Mouse (Mus musculus) CH12.LX (cell line): ENCODE data around the gene Cacna2d2. TPM values are rescaled to one million over a fixed set of nuclear protein-coding genes. Genes with fewer than 3 reads are reported as not detected.
A peak's percentile ranks its signal among the peaks of the same experiment; 100 is the strongest.

Source experiments
- DNase-seq: peaks from one replicate; pipeline ENCODE4 v3.0.0-alpha.2; 2013; ENCODE audit errors: extremely low read depth
- H3K27ac ChIP-seq: 2 replicates; pipeline ENCODE4 v1.5.1; 2012; ENCODE audit warnings: low read depth, mild to moderate bottlenecking, control low read depth, moderate library complexity; ENCODE audit not compliant: insufficient read depth
- H3K27me3 ChIP-seq: replicated peaks from 2 replicates; pipeline ENCODE3; 2012; ENCODE audit warnings: inconsistent platforms
- H3K36me3 ChIP-seq, 2 experiments: replicated peaks in 1 of 2; 2 replicates each; pipeline versions ENCODE3 to v1.6.1; 2012; ENCODE audit warnings: inconsistent platforms in 1 of 2, low read length in 1 of 2, mild to moderate bottlenecking in 1 of 2, mixed read lengths in 1 of 2, moderate library complexity in 1 of 2; ENCODE audit not compliant: control insufficient read depth in 1 of 2, insufficient read depth in 1 of 2
- H3K4me1 ChIP-seq, 2 experiments: 2 replicates each; pipeline ENCODE4 v1.6.1; 2012; ENCODE audit warnings: inconsistent platforms in 1 of 2, moderate library complexity in 1 of 2; ENCODE audit not compliant: insufficient read depth in 2 of 2, control insufficient read depth in 1 of 2
- H3K4me2 ChIP-seq: 2 replicates; pipeline ENCODE4 v1.6.1; 2012; ENCODE audit warnings: low read depth, mild to moderate bottlenecking, control low read depth; ENCODE audit not compliant: poor library complexity, insufficient read depth, severe bottlenecking
- H3K4me3 ChIP-seq, 3 experiments: fragments of 150-350 bp in 1 of 3; sonication (generic) in 1 of 3; replicated peaks in 1 of 3; 2 replicates each; pipeline versions ENCODE3 to v1.5.1; 2011 to 2012; ENCODE audit warnings: low read depth in 2 of 3, low read length in 2 of 3, mild to moderate bottlenecking in 2 of 3, moderate library complexity in 2 of 3, control low read depth in 1 of 3, improper control_type of control experiment in 1 of 3, inconsistent platforms in 1 of 3, mixed read lengths in 1 of 3; ENCODE audit not compliant: poor library complexity in 1 of 3
- H3K79me2 ChIP-seq: replicated peaks from 2 replicates; pipeline ENCODE4 v1.6.1; 2012; ENCODE audit warnings: mild to moderate bottlenecking, moderate library complexity; ENCODE audit not compliant: control insufficient read depth, poor library complexity, insufficient read depth, severe bottlenecking; ENCODE audit errors: extremely low read depth
- H3K9ac ChIP-seq: 2 replicates; pipeline ENCODE4 v1.6.1; 2012; ENCODE audit warnings: low read depth, mild to moderate bottlenecking, control low read depth, moderate library complexity; ENCODE audit not compliant: insufficient read depth
- H3K9me3 ChIP-seq: replicated peaks from 2 replicates; pipeline ENCODE3; 2012; ENCODE audit warnings: low read length, inconsistent platforms, mixed read lengths
- BHLHE40 ChIP-seq: IDR thresholded peaks from 2 replicates; pipeline ENCODE4 v1.6.1; 2011; ENCODE audit warnings: mild to moderate bottlenecking, low read depth, low read length, improper control_type of control experiment
- E2F4 ChIP-seq: IDR thresholded peaks from 2 replicates; pipeline ENCODE4 v1.6.1; 2011; ENCODE audit warnings: low read depth, low read length, improper control_type of control experiment; ENCODE audit not compliant: insufficient replicate concordance
- EP300 ChIP-seq: IDR thresholded peaks from 2 replicates; pipeline ENCODE4 v1.6.1; 2011; ENCODE audit warnings: low read length, improper control_type of control experiment
- HCFC1 ChIP-seq: IDR thresholded peaks from 2 replicates; pipeline ENCODE4 v1.6.1; 2012; ENCODE audit warnings: low read depth, mild to moderate bottlenecking, inconsistent platforms, low read length, improper control_type of control experiment
- IRF4 ChIP-seq: IDR thresholded peaks from 2 replicates; pipeline ENCODE4 v1.6.1; 2014; ENCODE audit warnings: low read depth, mild to moderate bottlenecking, inconsistent platforms, low read length, improper control_type of control experiment
- MEF2A ChIP-seq: IDR thresholded peaks from 2 replicates; pipeline ENCODE4 v1.6.1; 2014; ENCODE audit warnings: low read depth, mild to moderate bottlenecking, inconsistent platforms, low read length, improper control_type of control experiment, borderline replicate concordance
- MYC ChIP-seq: IDR thresholded peaks from 2 replicates; pipeline ENCODE4 v1.6.1; 2011; ENCODE audit warnings: low read depth, mild to moderate bottlenecking, improper control_type of control experiment, low read length
- NELFE ChIP-seq: IDR thresholded peaks from 2 replicates; pipeline ENCODE4 v1.6.1; 2011; ENCODE audit warnings: low read depth, low read length, improper control_type of control experiment
- POLR2A ChIP-seq: IDR thresholded peaks from 2 replicates; pipeline ENCODE4 v1.6.1; 2011; ENCODE audit warnings: low read depth, mild to moderate bottlenecking, improper control_type of control experiment, low read length
- RAD21 ChIP-seq: IDR thresholded peaks from 2 replicates; pipeline ENCODE4 v1.6.1; 2011; ENCODE audit warnings: low read depth, mild to moderate bottlenecking, low read length, improper control_type of control experiment, moderate library complexity
- RCOR1 ChIP-seq: conservative IDR thresholded peaks from 2 replicates; pipeline ENCODE4 v1.6.1; 2012; ENCODE audit warnings: low read depth, mild to moderate bottlenecking, inconsistent platforms, low read length, improper control_type of control experiment
- SMC3 ChIP-seq: IDR thresholded peaks from 2 replicates; pipeline ENCODE4 v1.6.1; 2011; ENCODE audit warnings: low read depth, low read length, improper control_type of control experiment
- TBP ChIP-seq: conservative IDR thresholded peaks from 2 replicates; pipeline ENCODE4 v1.6.1; 2011; ENCODE audit warnings: low read depth, low read length, improper control_type of control experiment
- TCF12 ChIP-seq: IDR thresholded peaks from 2 replicates; pipeline ENCODE4 v1.6.1; 2014; ENCODE audit warnings: low read depth, mild to moderate bottlenecking, inconsistent platforms, low read length, improper control_type of control experiment
- USF2 ChIP-seq: conservative IDR thresholded peaks from 2 replicates; pipeline ENCODE4 v1.6.1; 2011; ENCODE audit warnings: low read depth, low read length, improper control_type of control experiment
- ZKSCAN1 ChIP-seq: IDR thresholded peaks from 2 replicates; pipeline ENCODE4 v1.6.1; 2012; ENCODE audit warnings: low read depth, inconsistent platforms, low read length, improper control_type of control experiment, borderline replicate concordance
- dilution Hi-C: fragments of 300-500 bp; cut with MboI; formaldehyde crosslinking; loops from 2 replicates; pipeline ENCODE4 v1.14.3; 2020; ENCODE audit warnings: low sequenced_read_pairs; ENCODE audit not compliant: extremely low pct_unique_long_range_greater_than_20kb, extremely low pct_ligation_motif_present
- in situ Hi-C: fragments of 300-500 bp; cut with MboI; formaldehyde crosslinking; loops from 3 replicates; pipeline ENCODE4 v1.14.3; 2019; ENCODE audit warnings: low sequenced_read_pairs, low pct_ligation_motif_present, low pct_unique_long_range_greater_than_20kb, mixed read lengths
- polyA plus RNA-seq: library from polyadenylated mRNA; unstranded; fragments of >175 nt; gene quantifications from 2 replicates; pipeline ENCODE4 v1.2.1, GENCODE M21; 2012; ENCODE audit warnings: low read depth; ENCODE audit not compliant: insufficient read length
- total RNA-seq, 2 experiments: library from RNA; depleted of rRNA; stranded (reverse); fragments of 300-350 nt in 1 of 2; fragments of >200 nt in 1 of 2; gene quantifications; 2 replicates each; pipeline ENCODE4 v1.2.3; 2012 to 2014

Gene Cacna2d2
- total and polyA plus RNA-seq, 3 experiments: 0.04 TPM; not detected in 2

GRCm38 (mm10) chr9:107370106-107370463, 29.3 kb upstream of the Cacna2d2 start:
- dilution Hi-C loops: no loop called here
- Histone ChIP-seq H3K79me2 (no peaks in the 10 kb centered on the region), H3K27ac (no peak overlapping the region), H3K27me3 (peaks cover 34% of the 10 kb centered on the region), H3K4me1 (peaks cover 8 to 23% of the 10 kb centered on the region in 2 experiments), H3K36me3 (no peaks in the 10 kb centered on the region), H3K9ac (no peak overlapping the region)
- no peak for DNase-seq
- TF ChIP-seq RCOR1: no peak
- no peak for TF ChIP-seq USF2
- no peak for TF ChIP-seq MEF2A
- TF ChIP-seq BHLHE40: no peak
- TF ChIP-seq POLR2A: no peak
- TF ChIP-seq SMC3: no peak
- no peak for TF ChIP-seq EP300
- TF ChIP-seq TCF12: no peak
- TF ChIP-seq ZKSCAN1: no peak
- TF ChIP-seq MYC: no peak
- TF ChIP-seq E2F4: no peak
- TF ChIP-seq RAD21: no peak
- TF ChIP-seq NELFE: no peak
- TF ChIP-seq IRF4: no peak
- TF ChIP-seq, all 38 proteins: peak for 0
- Histone ChIP-seq H3K4me3 (no peak overlapping the region), H3K9me3 (no peaks in the 10 kb centered on the region), H3K4me2 (no peak overlapping the region)
- in situ Hi-C loops: no loop called here

- H3K9me3 ChIP-seq: no peaks in the 10 kb centered on the region
- peak; percentile 68 for TF ChIP-seq IRF4
- 0 out of 2 replicates have a peak, but pooled peaks have one; percentile 25 for TF ChIP-seq TCF12
- TF ChIP-seq EP300: peak; percentile 31; the same call in 1 of the 2 replicates
- TF ChIP-seq HCFC1: no peak
- no peak for TF ChIP-seq TBP
- TF ChIP-seq, all 38 proteins: peak for 3
- Histone ChIP-seq H3K27ac (no peak overlapping the region), H3K36me3 (no peaks in the 10 kb centered on the region), H3K4me1 (peaks cover 8 to 23% of the 10 kb centered on the region in 2 experiments), H3K79me2 (no peaks in the 10 kb centered on the region), H3K4me3 (peak overlapping the region in 1 of 3 experiments; percentile 27), H3K9ac (no peak overlapping the region), H3K27me3 (peaks cover 33% of the 10 kb centered on the region), H3K4me2 (no peak overlapping the region)
- in situ Hi-C loops: no loop called here
- DNase-seq: peak; percentile 43
- dilution Hi-C loops: no loop called here
Observed at GRCm38 (mm10) chr9:107372441-107372840, 27.0 kb upstream of the Cacna2d2 start.
